Mouse (Mus musculus): ENCODE data around the gene Trim63.

Trim63 gene

GRCm38 (mm10) chr4:134298626-134299497 lies 16.1 kb upstream of the Trim63 start:
- DNase-seq (ENCODE audit: low spot score in 2 of 2), result peak; percentile 10 to 19

GRCm38 (mm10) chr4:134299498-134299810 lies 15.5 kb upstream of the Trim63 start:
- no peak for DNase-seq (ENCODE audit: low spot score in 2 of 2)

GRCm38 (mm10) chr4:134300316-134300715 lies 14.6 kb upstream of the Trim63 start:
- peak; percentile 49 to 57 for DNase-seq (ENCODE audit: low spot score in 2 of 2)

- no peak for DNase-seq (ENCODE audit: low spot score in 2 of 2)
Measured at GRCm38 (mm10) chr4:134302084-134302483, 12.8 kb upstream of the Trim63 start.

GRCm38 (mm10) chr4:134306963-134307362 lies 8.0 kb upstream of the Trim63 start:
- no peak for DNase-seq (ENCODE audit: low spot score in 2 of 2)

GRCm38 (mm10) chr4:134307367-134308072 lies 7.4 kb upstream of the Trim63 start:
- DNase-seq (ENCODE audit: low spot score in 2 of 2), result peak; percentile 33

- DNase-seq (ENCODE audit: low spot score in 2 of 2), result no peak
Measured at GRCm38 (mm10) chr4:134310106-134310505, 4.8 kb upstream of the Trim63 start.

GRCm38 (mm10) chr4:134310656-134311055 lies 4.3 kb upstream of the Trim63 start:
- no peak for DNase-seq (ENCODE audit: low spot score in 2 of 2)

- DNase-seq (ENCODE audit: low spot score in 2 of 2), result no peak
Measured at GRCm38 (mm10) chr4:134311784-134312183, 3.1 kb upstream of the Trim63 start.

GRCm38 (mm10) chr4:134312341-134312740 lies 2.6 kb upstream of the Trim63 start:
- no peak for DNase-seq (ENCODE audit: low spot score in 2 of 2)

- DNase-seq (ENCODE audit: low spot score in 2 of 2), result no peak
Measured at GRCm38 (mm10) chr4:134312901-134313300, 2.0 kb upstream of the Trim63 start.

- no peak for DNase-seq (ENCODE audit: low spot score in 2 of 2)
Measured at GRCm38 (mm10) chr4:134314081-134314655, 752 bp upstream of the Trim63 start.

GRCm38 (mm10) chr4:134315470-134315869 lies 550 bp downstream of the Trim63 start:
- no peak for DNase-seq (ENCODE audit: low spot score in 2 of 2)

- no peak for DNase-seq (ENCODE audit: low spot score in 2 of 2)
Measured at GRCm38 (mm10) chr4:134316390-134316789, 1.5 kb downstream of the Trim63 start.

- no peak for DNase-seq (ENCODE audit: low spot score in 2 of 2)
Measured at GRCm38 (mm10) chr4:134319074-134319473, 4.2 kb downstream of the Trim63 start.

GRCm38 (mm10) chr4:134319674-134320073 lies 4.8 kb downstream of the Trim63 start:
- no peak for DNase-seq (ENCODE audit: low spot score in 2 of 2)

- no peak for DNase-seq (ENCODE audit: low spot score in 2 of 2)
Measured at GRCm38 (mm10) chr4:134321524-134321923, 6.6 kb downstream of the Trim63 start.

GRCm38 (mm10) chr4:134324655-134325054 lies 9.7 kb downstream of the Trim63 start:
- DNase-seq (ENCODE audit: low spot score in 2 of 2), result no peak

- DNase-seq (ENCODE audit: low spot score in 2 of 2), result no peak
Measured at GRCm38 (mm10) chr4:134326859-134327530, 12.1 kb downstream of the Trim63 start.

GRCm38 (mm10) chr4:134328151-134328550 lies 13.2 kb downstream of the Trim63 start:
- DNase-seq (ENCODE audit: low spot score in 2 of 2), result no peak

- no peak for DNase-seq (ENCODE audit: low spot score in 2 of 2)
Measured at GRCm38 (mm10) chr4:134328832-134329231, 13.9 kb downstream of the Trim63 start.

GRCm38 (mm10) chr4:134330281-134330680 lies 15.4 kb downstream of the Trim63 start:
- DNase-seq (ENCODE audit: low spot score in 2 of 2), result no peak
